Mouse (Mus musculus) liver, embryonic 11.5 days (tissue): ENCODE measurements around the gene Phgr1. TPM values are rescaled to one million over a fixed set of nuclear protein-coding genes. Genes with fewer than 3 reads are reported as not detected.

Source experiments
- ATAC-seq: fragments of 200-750 bp; cut with Nextera tagmentation; replicated peaks from 2 replicates; pipeline ENCODE4 v1.8.0; 2017; ENCODE audit warnings: moderate number of reproducible peaks, mild to moderate bottlenecking, moderate TSS enrichment, moderate library complexity; ENCODE audit not compliant: low FRiP score
- DNase-seq: peaks from one replicate; pipeline ENCODE4 v3.0.0-alpha.2; 2017; ENCODE audit warnings: low spot score
- H3K27ac ChIP-seq: fragments of 300-500 bp; sonication (generic); 2 replicates; pipeline ENCODE4 v1.5.1; 2014; ENCODE audit warnings: mild to moderate bottlenecking, low read depth, low read length, control low read depth
- H3K27me3 ChIP-seq: fragments of 300-500 bp; sonication (generic); replicated peaks from 2 replicates; pipeline ENCODE4 v1.6.1; 2014; ENCODE audit warnings: low read length, mixed read lengths; ENCODE audit not compliant: control insufficient read depth, insufficient read depth
- H3K36me3 ChIP-seq: fragments of 300-500 bp; sonication (generic); 2 replicates; pipeline ENCODE4 v1.6.1; 2014; ENCODE audit warnings: mild to moderate bottlenecking, low read length, moderate library complexity, mixed read lengths; ENCODE audit not compliant: control insufficient read depth, insufficient read depth
- H3K4me1 ChIP-seq: fragments of 300-500 bp; sonication (generic); replicated peaks from 2 replicates; pipeline ENCODE4 v1.6.1; 2014; ENCODE audit warnings: low read length, mixed read lengths; ENCODE audit not compliant: control insufficient read depth, insufficient read depth
- H3K4me2 ChIP-seq: fragments of 300-500 bp; sonication (generic); 2 replicates; pipeline ENCODE4 v1.6.1; 2014; ENCODE audit warnings: mild to moderate bottlenecking, control low read depth, moderate library complexity
- H3K4me3 ChIP-seq: fragments of 300-500 bp; sonication (generic); 2 replicates; pipeline ENCODE4 v1.5.1; 2014; ENCODE audit warnings: low read depth, low read length, control low read depth
- H3K9ac ChIP-seq: fragments of 300-500 bp; sonication (generic); 2 replicates; pipeline ENCODE4 v1.6.1; 2014; ENCODE audit warnings: low read depth, low read length, control low read depth
- H3K9me3 ChIP-seq: fragments of 300-500 bp; sonication (generic); 2 replicates; pipeline ENCODE4 v1.6.1; 2016; ENCODE audit warnings: low read length, inconsistent platforms, mixed read lengths; ENCODE audit not compliant: control insufficient read depth
- WGBS: fragments of 180-500 bp; shearing (Covaris S2); extraction: QIAGEN DNeasy Blood & Tissue Kit; methylation state at CpG from one replicate; pipeline ENCODE4 v1.1.7; 2014; 5-methylcytosine and 5-hydroxymethylcytosine counted together
- polyA plus RNA-seq: library from polyadenylated mRNA; unstranded; fragments of >200 nt; fragmentation: Nextera tagmentation; extraction: Ambion mirVana; gene quantifications from 2 replicates; pipeline ENCODE4 v1.2.1, GENCODE M21; 2014

Gene Phgr1
- polyA plus RNA-seq, 1 experiment from 2014 or later = not detected

GRCm38 (mm10) chr2:118745915-118746901, 26.4 kb upstream of the Phgr1 start:
- Histone ChIP-seq H3K9ac (peak overlapping the region; percentile 97), H3K4me1 (peaks cover 36% of the 10 kb centered on the region), H3K27me3 (no peaks in the 10 kb centered on the region; the same call in none of the 2 replicates), H3K9me3 (no peaks in the 10 kb centered on the region), H3K4me2 (peak overlapping the region; percentile 98), H3K27ac (peak overlapping the region; percentile 58), H3K36me3 (peaks cover 9% of the 10 kb centered on the region; the same call in 1 of the 2 replicates), H3K4me3 (peak overlapping the region; percentile 96)
- DNase-seq (peak; percentile 66), ATAC-seq (peak; percentile 34)
- WGBS = under 1% methylated on average over 108 of the region's 113 CpGs

- H3K27me3 ChIP-seq = no peaks in the 10 kb centered on the region; the same call in 1 of the 2 replicates
- H3K4me2 ChIP-seq = peak overlapping the region; percentile 98
- peak overlapping the region; percentile 96 for H3K4me3 ChIP-seq
- H3K27ac ChIP-seq = no peak overlapping the region
- 40% methylated on average over 10 of the region's 10 CpGs for WGBS
- H3K9me3 ChIP-seq = no peaks in the 10 kb centered on the region
- peaks cover 9% of the 10 kb centered on the region; the same call in 1 of the 2 replicates for H3K36me3 ChIP-seq
- H3K4me1 ChIP-seq = peaks cover 48% of the 10 kb centered on the region
- ATAC-seq (no peak), DNase-seq (no peak)
- H3K9ac ChIP-seq = peak overlapping the region; percentile 97
Measured at GRCm38 (mm10) chr2:118747301-118747960, 25.1 kb upstream of the Phgr1 start.

- H3K9ac ChIP-seq = no peak overlapping the region; the same call in 1 of the 2 replicates
- 0 out of 2 replicates have a peak, but pooled peaks cover 2% of the 10 kb centered on the region for H3K27me3 ChIP-seq
- WGBS = 74% methylated on average over 10 of the region's 10 CpGs
- ATAC-seq (no peak), DNase-seq (no peak)
- H3K36me3 ChIP-seq = peaks cover 9% of the 10 kb centered on the region; the same call in 1 of the 2 replicates
- peaks cover 52% of the 10 kb centered on the region for H3K4me1 ChIP-seq
- H3K9me3 ChIP-seq = no peaks in the 10 kb centered on the region
- H3K4me3 ChIP-seq = no peak overlapping the region
- H3K27ac ChIP-seq = peak overlapping the region; percentile 38; the same call in 1 of the 2 replicates
- H3K4me2 ChIP-seq = peak overlapping the region; percentile 22
Measured at GRCm38 (mm10) chr2:118749341-118749884, 23.2 kb upstream of the Phgr1 start.

DNA sequence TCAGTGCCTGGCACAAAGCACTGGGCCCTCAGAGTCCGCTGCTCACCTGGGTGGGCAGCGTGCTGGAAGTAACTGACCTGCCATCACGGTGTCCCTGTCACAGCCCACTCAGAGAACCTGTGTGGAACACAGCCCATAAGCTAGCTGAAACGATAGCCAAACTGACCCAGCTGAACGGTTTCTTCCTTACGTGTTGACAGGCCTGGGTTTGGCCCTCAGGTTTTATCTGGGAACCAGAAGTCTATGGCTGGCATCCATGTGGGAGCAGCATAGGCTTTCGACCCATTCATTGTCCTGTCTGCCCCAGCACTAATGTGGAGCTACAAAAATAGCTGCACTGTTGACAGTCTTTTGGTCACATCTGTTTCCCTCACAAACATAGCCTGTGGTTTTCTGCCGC, 22.1 kb upstream of the Phgr1 start:
- no peak for ATAC-seq
- no peak overlapping the region for H3K4me3 ChIP-seq
- peaks cover 43% of the 10 kb centered on the region for H3K4me1 ChIP-seq
- DNase-seq = no peak
- no peak overlapping the region for H3K9ac ChIP-seq
- no peaks in the 10 kb centered on the region for H3K9me3 ChIP-seq
- H3K36me3 ChIP-seq = peaks cover 9% of the 10 kb centered on the region; the same call in 1 of the 2 replicates
- H3K27me3 ChIP-seq = 0 out of 2 replicates have a peak, but pooled peaks cover 2% of the 10 kb centered on the region
- WGBS = 76% methylated on average over 8 of the region's 8 CpGs
- H3K4me2 ChIP-seq = 0 out of 2 replicates have a peak overlapping the region, but pooled peaks have one; percentile 4
- peak overlapping the region; percentile 38; the same call in 1 of the 2 replicates for H3K27ac ChIP-seq

DNA sequence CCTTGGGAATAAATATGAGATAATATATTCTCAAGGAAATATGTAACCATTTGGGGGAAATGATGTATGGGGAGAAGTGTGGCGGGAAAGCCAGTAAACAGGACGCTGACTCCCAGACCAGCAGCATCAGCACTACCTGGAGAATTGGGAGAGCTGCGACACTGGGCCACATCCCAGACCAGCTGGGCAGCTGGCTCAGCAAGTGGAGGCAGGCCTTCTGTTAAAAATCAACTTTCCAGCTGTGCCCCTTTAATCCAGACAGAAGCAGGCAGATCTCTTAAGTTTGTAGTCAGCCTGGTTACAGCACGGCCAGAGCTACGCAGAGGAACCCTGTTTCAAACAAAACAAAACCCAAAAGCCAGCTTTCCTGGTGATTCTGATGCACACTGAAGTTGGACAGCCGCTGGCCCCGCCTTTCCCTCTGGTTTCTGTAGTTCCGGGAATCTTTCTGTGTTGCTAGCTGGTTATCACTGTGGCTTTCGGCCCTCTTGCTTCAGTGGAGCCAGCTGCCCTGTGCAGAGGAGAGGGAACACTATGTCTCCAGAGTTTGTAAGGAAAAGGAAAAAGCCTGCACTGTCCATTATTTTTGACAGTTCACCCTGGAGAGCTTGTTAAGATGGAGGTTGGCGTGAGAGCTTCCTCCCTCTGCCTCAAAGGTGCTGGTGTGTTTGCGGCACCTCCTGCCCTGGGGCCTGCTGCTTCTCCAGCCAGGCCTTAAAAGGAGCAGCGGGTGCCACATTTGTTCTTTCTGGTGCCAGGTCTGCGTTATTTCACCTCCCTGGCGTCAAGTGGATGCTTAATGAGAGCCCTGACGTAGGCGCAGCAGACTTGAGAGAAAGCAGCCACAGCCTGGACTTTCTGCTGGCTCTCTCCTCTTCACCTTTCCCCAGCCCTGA, 20.4 kb upstream of the Phgr1 start:
- peak; percentile 58; the same call in 1 of the 2 replicates for ATAC-seq
- Histone ChIP-seq H3K27me3 (0 out of 2 replicates have a peak, but pooled peaks cover 2% of the 10 kb centered on the region), H3K4me3 (no peak overlapping the region), H3K9ac (peak overlapping the region; percentile 49), H3K36me3 (peaks cover 9% of the 10 kb centered on the region; the same call in 1 of the 2 replicates), H3K9me3 (no peaks in the 10 kb centered on the region), H3K4me1 (peaks cover 39% of the 10 kb centered on the region), H3K27ac (peak overlapping the region; percentile 92), H3K4me2 (peak overlapping the region; percentile 48)
- no peak for DNase-seq
- WGBS = 56% methylated on average over 16 of the region's 16 CpGs

GRCm38 (mm10) chr2:118752792-118753108, 19.8 kb upstream of the Phgr1 start:
- Histone ChIP-seq H3K4me3 (no peak overlapping the region), H3K4me2 (peak overlapping the region; percentile 48), H3K27ac (peak overlapping the region; percentile 92), H3K27me3 (0 out of 2 replicates have a peak, but pooled peaks cover 2% of the 10 kb centered on the region), H3K9me3 (no peaks in the 10 kb centered on the region), H3K36me3 (peaks cover 9% of the 10 kb centered on the region; the same call in 1 of the 2 replicates), H3K4me1 (peaks cover 33% of the 10 kb centered on the region), H3K9ac (peak overlapping the region; percentile 49)
- WGBS = 44% methylated on average over 4 of the region's 4 CpGs
- ATAC-seq (peak; percentile 88), DNase-seq (no peak)

GRCm38 (mm10) chr2:118754143-118754542, 18.4 kb upstream of the Phgr1 start:
- Histone ChIP-seq H3K4me2 (no peak overlapping the region), H3K9ac (no peak overlapping the region), H3K36me3 (peaks cover 5% of the 10 kb centered on the region; the same call in 1 of the 2 replicates)

More at GRCm38 (mm10) chr2:118754143-118754542, 18.4 kb upstream of the Phgr1 start:
- ATAC-seq = no peak
- Histone ChIP-seq H3K9me3 (no peaks in the 10 kb centered on the region), H3K4me1 (peaks cover 28% of the 10 kb centered on the region), H3K4me3 (no peak overlapping the region), H3K27ac (no peak overlapping the region), H3K27me3 (peaks cover 2% of the 10 kb centered on the region; the same call in 1 of the 2 replicates)
- 82% methylated on average over 5 of the region's 5 CpGs for WGBS
- DNase-seq = no peak
